Mouse (Mus musculus): ENCODE data around the gene Rpusd4. TPM values are rescaled to one million over a fixed set of nuclear protein-coding genes. Genes with fewer than 3 reads are reported as not detected.

The Rpusd4 gene
- polyA plus RNA-seq, 1 experiment from 2014 or later = 33.8 TPM

DNA sequence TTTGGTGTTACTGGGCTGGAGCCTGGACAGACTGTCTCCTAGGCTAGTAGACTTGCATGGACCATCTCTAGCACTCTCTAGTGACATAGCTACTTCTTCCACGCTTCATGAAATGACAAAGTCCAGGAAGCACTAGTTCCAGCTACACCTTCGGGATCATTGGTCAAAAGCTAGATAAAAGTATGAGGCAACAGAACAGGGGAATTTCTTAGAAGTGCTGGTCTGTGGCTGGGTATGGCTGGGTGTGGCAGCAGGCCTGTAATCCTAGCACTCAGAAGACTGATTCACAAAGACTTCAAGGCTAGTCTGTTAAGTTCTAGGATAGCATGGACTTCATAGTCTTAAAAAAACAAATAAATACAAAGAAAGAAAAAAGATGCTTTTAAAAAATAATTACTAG, 4.2 kb upstream of the Rpusd4 start:
- 67% methylated on average over 2 of the region's 2 CpGs for WGBS
- peak; percentile 64 for ATAC-seq
- Histone ChIP-seq H3K9ac (no peak overlapping the region), H3K4me3 (replicated peaks) (no peak overlapping the region), H3K4me1 (replicated peaks) (0 out of 2 replicates have a peak, but pooled peaks cover 2% of the 10 kb centered on the region), H3K9me3 (no peaks in the 10 kb centered on the region), H3K36me3 (no peaks in the 10 kb centered on the region), H3K27me3 (replicated peaks) (no peaks in the 10 kb centered on the region), H3K27ac (no peak overlapping the region), H3K4me2 (replicated peaks) (no peak overlapping the region)

DNA sequence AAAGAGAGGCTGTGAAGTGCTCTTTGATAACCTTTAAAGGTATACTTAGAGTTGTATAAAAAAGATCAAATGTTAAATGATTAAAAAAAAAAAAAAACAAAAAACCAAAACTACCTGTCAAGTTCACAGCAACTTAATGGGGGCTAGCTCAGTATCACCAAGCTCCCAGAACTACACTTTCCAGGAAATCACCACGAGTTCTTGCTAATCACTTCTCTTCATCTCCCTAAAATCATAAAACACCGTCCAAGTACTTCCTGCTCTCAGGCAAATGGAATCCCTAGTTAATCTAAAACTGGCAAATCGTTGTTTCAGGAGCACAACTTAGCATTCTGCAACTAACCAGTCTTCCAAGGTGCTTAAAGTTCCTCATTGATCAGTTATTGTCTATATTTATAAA, 3.2 kb upstream of the Rpusd4 start:
- Histone ChIP-seq H3K27ac (no peak overlapping the region), H3K4me2 (replicated peaks) (no peak overlapping the region), H3K36me3 (no peaks in the 10 kb centered on the region), H3K9me3 (no peaks in the 10 kb centered on the region), H3K27me3 (replicated peaks) (no peaks in the 10 kb centered on the region), H3K4me3 (replicated peaks) (no peak overlapping the region), H3K4me1 (replicated peaks) (0 out of 2 replicates have a peak, but pooled peaks cover 6% of the 10 kb centered on the region), H3K9ac (no peak overlapping the region)
- ATAC-seq = no peak
- WGBS = 55% methylated on average over 3 of the region's 3 CpGs

DNA sequence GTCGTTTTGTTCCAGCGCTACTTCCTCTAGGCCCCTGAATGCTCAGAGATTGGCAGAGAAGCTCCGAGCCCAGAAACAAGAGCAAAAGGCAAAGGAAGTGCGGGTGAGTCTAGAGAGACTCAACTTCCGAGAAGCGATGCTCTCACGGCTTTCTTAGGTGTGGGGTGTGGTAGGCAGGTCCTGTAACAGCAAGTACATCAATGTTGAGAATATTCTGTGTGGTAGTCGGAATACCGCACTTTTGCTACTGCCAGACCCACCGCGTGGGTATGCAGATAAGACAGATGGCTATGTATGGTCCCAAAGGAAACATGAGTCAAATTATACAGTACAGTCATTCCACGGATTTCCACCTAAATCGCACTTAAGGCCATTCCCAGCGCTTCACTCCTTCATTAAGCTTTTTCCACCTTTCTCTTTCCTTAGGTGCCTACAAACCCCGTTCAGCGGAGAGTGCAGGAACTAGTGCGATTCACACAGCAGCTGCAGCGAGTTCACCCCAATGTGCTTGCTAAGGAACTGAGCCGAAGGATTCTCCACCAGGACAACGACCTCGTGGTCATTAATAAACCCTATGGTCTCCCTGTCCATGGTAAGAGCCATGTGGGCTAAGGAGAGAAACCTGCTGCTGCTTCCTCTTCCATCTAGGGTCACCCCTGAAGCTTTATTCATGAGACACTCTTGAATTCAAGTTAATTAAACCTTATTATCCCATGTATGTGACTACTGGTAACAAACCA, 481 bp downstream of the Rpusd4 start:
- Histone ChIP-seq H3K27me3 (replicated peaks) (no peaks in the 10 kb centered on the region), H3K27ac (peak overlapping the region; percentile 63; the same call in 1 of the 2 replicates), H3K4me2 (replicated peaks) (peak overlapping the region; percentile 59), H3K9ac (peak overlapping the region; percentile 73), H3K4me3 (replicated peaks) (peak overlapping the region; percentile 82), H3K36me3 (0 out of 2 replicates have a peak, but pooled peaks cover 5% of the 10 kb centered on the region), H3K9me3 (no peaks in the 10 kb centered on the region), H3K4me1 (replicated peaks) (peaks cover 6% of the 10 kb centered on the region; the same call in 1 of the 2 replicates)
- peak; percentile 44 for ATAC-seq
- WGBS = 1% methylated on average over 21 of the region's 21 CpGs

DNA sequence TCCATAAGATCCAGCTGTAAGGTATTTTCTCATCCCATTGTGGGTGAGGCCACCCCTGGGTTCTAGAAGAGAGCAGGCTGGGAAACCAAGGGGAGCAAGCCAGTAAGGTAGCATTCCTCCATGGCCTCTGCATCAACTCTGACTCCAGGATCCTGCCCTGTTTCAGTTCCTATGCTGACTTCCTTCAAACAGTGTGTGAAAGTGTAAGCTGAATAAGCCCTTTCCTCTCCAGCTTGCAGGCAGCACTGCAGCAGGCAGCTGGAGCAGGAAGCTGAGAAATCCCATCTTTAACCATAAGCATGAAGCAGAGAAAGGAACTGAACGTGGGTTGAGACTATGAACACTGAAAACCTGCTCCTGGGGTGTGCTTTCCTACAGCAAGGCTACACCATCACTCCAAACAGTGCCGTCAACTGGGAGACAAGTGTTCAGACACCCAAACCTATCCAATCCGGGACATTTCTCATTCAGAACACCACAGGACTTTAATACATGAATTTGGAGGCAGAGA, 10.2 kb downstream of the Rpusd4 start:
- H3K4me3 ChIP-seq (replicated peaks) = no peak overlapping the region
- H3K36me3 ChIP-seq = peaks cover 14% of the 10 kb centered on the region
- 79% methylated on average over 3 of the region's 3 CpGs for WGBS
- no peaks in the 10 kb centered on the region for H3K4me1 ChIP-seq (replicated peaks)
- H3K27ac ChIP-seq = no peak overlapping the region
- H3K27me3 ChIP-seq (replicated peaks) = no peaks in the 10 kb centered on the region
- no peak overlapping the region for H3K9ac ChIP-seq
- H3K9me3 ChIP-seq = no peaks in the 10 kb centered on the region
- no peak overlapping the region for H3K4me2 ChIP-seq (replicated peaks)
- no peak for ATAC-seq

GRCm38 (mm10) chr9:35278451-35278850, 10.8 kb downstream of the Rpusd4 start:
- Histone ChIP-seq H3K36me3 (peaks cover 10% of the 10 kb centered on the region), H3K4me1 (replicated peaks) (peaks cover 4% of the 10 kb centered on the region; the same call in 1 of the 2 replicates), H3K4me2 (replicated peaks) (no peak overlapping the region), H3K27ac (no peak overlapping the region), H3K27me3 (replicated peaks) (no peaks in the 10 kb centered on the region), H3K4me3 (replicated peaks) (no peak overlapping the region), H3K9me3 (no peaks in the 10 kb centered on the region), H3K9ac (no peak overlapping the region)
- WGBS = 85% methylated on average over 4 of the region's 4 CpGs
- no peak for ATAC-seq

DNA sequence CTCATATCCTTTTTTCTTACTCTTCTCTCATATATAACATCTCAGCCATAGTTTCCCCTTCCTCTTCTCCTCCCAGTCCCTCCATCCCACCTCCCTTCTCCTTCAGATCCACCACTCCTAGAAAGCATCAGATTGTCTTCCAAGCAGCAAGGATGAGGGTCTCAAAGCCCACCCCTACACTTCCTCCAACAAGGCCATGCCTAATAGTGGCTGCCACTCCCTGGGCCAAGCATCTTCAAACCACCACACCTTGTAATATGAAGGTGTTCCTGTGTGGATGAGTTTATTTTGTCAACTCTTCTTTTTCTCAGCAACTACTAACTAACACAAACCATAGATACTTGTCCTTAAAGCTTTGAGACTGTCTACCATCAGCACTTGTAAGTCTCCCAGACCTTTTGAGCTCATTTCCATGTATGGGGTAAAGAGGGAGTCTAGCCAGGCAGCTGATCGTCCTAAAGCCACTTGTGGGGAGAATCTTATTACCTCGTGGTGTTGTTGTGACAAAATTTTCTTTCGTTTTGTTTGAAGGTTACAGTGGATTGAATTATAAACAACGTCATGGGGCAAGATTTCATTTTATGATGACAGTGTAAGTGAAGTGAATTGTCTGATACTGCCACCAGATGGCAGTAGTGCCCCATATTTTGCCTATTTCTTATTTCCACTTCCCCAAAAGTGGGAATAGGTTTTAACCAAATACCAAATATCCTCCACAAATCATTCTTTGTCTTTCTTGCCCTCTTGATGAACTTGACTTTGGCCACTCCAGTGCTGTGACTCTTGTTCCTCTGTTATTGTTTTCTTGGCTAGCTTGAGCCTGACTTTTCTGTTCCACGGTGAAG, 14.6 kb downstream of the Rpusd4 start:
- Histone ChIP-seq H3K4me2 (replicated peaks) (no peak overlapping the region), H3K4me1 (replicated peaks) (peaks cover 6% of the 10 kb centered on the region; the same call in 1 of the 2 replicates), H3K36me3 (peaks cover 4% of the 10 kb centered on the region; the same call in 1 of the 2 replicates), H3K9ac (no peak overlapping the region), H3K9me3 (no peaks in the 10 kb centered on the region), H3K27ac (no peak overlapping the region), H3K4me3 (replicated peaks) (no peak overlapping the region), H3K27me3 (replicated peaks) (no peaks in the 10 kb centered on the region)
- 11% methylated on average over 5 of the region's 5 CpGs for WGBS
- peak; percentile 34; the same call in 1 of the 2 replicates for ATAC-seq

DNA sequence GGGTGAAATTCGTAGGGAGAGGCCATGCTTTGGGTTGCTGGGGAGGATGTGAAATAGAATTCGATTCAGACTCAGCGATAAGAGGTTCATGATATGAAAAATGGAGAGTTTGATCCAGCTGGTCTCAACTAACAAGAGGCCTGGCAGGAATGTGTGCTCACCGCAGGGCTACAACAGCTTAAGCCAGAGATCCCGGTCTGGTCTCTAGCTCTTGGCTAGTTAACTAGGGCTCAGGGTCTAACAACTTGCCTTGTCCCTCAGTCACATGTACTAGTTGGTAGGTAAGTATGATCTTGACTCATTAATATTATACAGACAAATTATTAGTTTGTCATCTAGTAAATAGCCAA, 15.2 kb downstream of the Rpusd4 start:
- Histone ChIP-seq H3K9ac (no peak overlapping the region), H3K4me1 (replicated peaks) (peaks cover 6% of the 10 kb centered on the region; the same call in 1 of the 2 replicates), H3K4me3 (replicated peaks) (no peak overlapping the region), H3K36me3 (no peaks in the 10 kb centered on the region), H3K9me3 (no peaks in the 10 kb centered on the region), H3K4me2 (replicated peaks) (no peak overlapping the region), H3K27ac (no peak overlapping the region), H3K27me3 (replicated peaks) (no peaks in the 10 kb centered on the region)
- no peak for ATAC-seq
- WGBS = 60% methylated on average over 5 of the region's 5 CpGs

DNA sequence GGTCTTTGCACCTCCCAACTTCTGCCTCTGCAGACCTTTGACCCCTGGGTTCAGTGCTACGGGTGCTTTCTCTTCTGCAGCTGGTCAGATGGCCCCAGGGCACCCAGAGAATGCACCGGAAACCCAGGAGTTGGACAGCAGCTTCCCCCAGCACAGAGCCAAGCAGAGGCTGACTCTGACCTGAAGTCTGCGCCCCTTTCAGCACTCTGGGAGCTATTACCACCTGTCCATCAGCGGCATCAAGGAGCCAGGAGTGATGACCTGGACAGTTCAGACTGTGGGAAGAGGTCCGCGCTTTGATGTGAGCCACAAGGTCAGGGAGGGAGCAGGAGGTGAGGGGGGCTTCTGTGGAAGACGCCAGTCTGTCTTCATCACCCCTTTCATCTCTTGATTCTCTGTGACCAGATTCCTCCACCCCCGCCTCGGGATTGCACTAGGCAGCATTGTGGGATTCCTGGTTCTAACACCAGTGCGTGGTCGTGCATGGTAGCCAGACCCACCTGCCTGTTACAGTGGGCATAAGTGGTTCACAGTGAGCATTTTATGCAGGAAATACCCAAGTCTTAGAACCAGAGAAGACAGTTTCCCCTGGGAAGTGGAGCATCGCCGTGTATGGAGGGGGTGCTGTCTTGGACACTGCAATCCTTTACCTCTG, 15.9 kb downstream of the Rpusd4 start:
- no peak overlapping the region for H3K27ac ChIP-seq
- H3K27me3 ChIP-seq (replicated peaks) = no peaks in the 10 kb centered on the region
- no peaks in the 10 kb centered on the region for H3K9me3 ChIP-seq
- no peak overlapping the region for H3K9ac ChIP-seq
- 71% methylated on average over 13 of the region's 13 CpGs for WGBS
- peaks cover 6% of the 10 kb centered on the region; the same call in 1 of the 2 replicates for H3K4me1 ChIP-seq (replicated peaks)
- ATAC-seq = peak; percentile 35; the same call in 1 of the 2 replicates
- H3K4me3 ChIP-seq (replicated peaks) = no peak overlapping the region
- no peaks in the 10 kb centered on the region for H3K36me3 ChIP-seq
- H3K4me2 ChIP-seq (replicated peaks) = no peak overlapping the region

GRCm38 (mm10) chr9:35284351-35284750, 16.7 kb downstream of the Rpusd4 start:
- no peaks in the 10 kb centered on the region for H3K36me3 ChIP-seq
- 70% methylated on average over 4 of the region's 4 CpGs for WGBS
- peaks cover 6% of the 10 kb centered on the region; the same call in 1 of the 2 replicates for H3K4me1 ChIP-seq (replicated peaks)
- H3K9me3 ChIP-seq = no peaks in the 10 kb centered on the region
- H3K9ac ChIP-seq = no peak overlapping the region
- H3K27me3 ChIP-seq (replicated peaks) = no peaks in the 10 kb centered on the region
- no peak overlapping the region for H3K4me2 ChIP-seq (replicated peaks)
- no peak overlapping the region for H3K4me3 ChIP-seq (replicated peaks)
- no peak overlapping the region for H3K27ac ChIP-seq
- no peak for ATAC-seq

DNA sequence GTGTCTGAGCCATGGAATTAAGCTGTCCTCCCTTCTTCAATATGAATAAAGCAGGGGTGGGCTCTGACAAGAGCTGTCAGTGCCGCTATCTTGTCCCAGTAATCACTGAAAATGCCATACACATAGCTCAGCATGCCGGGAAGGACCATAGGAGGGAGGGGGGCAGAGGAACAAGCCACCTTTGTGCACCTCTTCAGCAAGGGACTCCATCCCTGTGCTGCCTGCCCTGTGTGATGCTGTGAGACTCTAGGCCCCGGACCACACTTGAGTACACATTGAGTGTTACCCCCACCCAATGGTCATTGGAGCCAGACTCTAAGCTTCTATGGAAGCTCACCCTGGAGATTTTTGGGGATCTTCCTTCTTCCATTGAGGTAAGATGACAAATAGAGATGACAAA, 18.7 kb downstream of the Rpusd4 start:
- Histone ChIP-seq H3K4me2 (replicated peaks) (no peak overlapping the region), H3K9ac (no peak overlapping the region), H3K27ac (no peak overlapping the region), H3K36me3 (no peaks in the 10 kb centered on the region), H3K9me3 (no peaks in the 10 kb centered on the region), H3K27me3 (replicated peaks) (no peaks in the 10 kb centered on the region), H3K4me1 (replicated peaks) (peaks cover 6% of the 10 kb centered on the region; the same call in 1 of the 2 replicates), H3K4me3 (replicated peaks) (no peak overlapping the region)
- WGBS = 93% methylated on average over 3 of the region's 3 CpGs
- no peak for ATAC-seq

DNA sequence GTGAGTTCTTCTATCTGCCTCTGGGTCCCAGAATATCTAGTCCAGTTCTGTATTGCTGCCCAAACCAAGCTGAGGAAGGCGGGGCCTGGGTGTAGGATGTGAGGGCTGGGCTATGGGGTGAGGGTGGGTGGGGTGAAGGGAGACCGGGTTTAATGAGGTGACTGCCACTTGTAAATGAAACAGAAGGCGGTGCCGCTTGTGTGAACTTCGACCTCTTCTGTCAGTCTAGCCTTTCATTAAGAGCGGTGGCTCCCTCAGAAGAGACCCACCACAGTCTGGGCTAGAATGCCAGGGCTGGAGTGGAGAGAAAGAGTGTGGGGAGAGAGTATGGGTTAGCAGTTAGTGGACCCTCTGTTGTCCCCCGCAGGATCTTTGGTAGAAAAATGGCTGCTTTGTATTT, 22.3 kb downstream of the Rpusd4 start:
- Histone ChIP-seq H3K27ac (0 out of 2 replicates have a peak overlapping the region, but pooled peaks have one; percentile 27), H3K36me3 (no peaks in the 10 kb centered on the region), H3K9ac (no peak overlapping the region), H3K4me1 (replicated peaks) (0 out of 2 replicates have a peak, but pooled peaks cover 2% of the 10 kb centered on the region), H3K9me3 (no peaks in the 10 kb centered on the region), H3K4me2 (replicated peaks) (peak overlapping the region; percentile 22; the same call in 1 of the 2 replicates), H3K27me3 (replicated peaks) (no peaks in the 10 kb centered on the region), H3K4me3 (replicated peaks) (no peak overlapping the region)
- peak; percentile 83 for ATAC-seq
- 33% methylated on average over 7 of the region's 7 CpGs for WGBS
